Comparison of ENCODE assay signal across 17 mouse cellular contexts in the genomic region with DNA sequence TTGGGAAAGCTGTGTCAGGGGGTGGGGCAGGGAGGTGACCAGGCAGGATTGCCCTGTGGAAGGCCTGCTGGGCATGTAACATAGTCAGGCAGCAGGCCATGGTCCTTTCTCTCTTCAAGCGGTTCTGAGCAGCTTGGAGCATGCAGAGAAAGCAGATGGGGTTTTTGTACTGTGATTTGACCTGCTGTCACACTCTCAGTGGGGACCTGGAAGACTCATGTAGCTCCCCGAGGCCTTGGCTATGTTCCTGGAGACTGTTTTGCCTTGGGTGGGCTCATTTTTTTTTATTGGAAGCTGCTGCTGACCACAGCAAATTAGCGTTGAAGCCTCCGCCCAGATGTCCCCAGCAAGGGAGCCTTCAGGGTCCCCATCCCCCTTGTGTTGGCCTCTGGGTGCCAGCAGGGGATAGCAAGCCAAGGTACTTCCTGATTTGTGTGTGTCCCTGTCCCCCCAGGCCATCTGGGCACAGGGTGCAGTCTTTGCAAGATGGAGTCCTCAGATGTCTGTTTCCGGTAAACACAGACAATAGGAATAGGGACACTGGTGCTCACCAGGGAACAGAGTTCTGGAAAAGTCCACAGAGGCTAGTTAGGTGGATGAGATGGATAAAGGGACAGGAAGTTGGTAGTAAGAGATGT. TPM values are rescaled to one million over a fixed set of nuclear protein-coding genes. Genes with fewer than 3 reads are reported as not detected.
DNase-seq lines count a peak whose midpoint lies in the region; ATAC-seq and TF ChIP-seq lines count a peak whose summit lies in the region.
"Had no signal": no experiment of that assay in that cellular context is flagged by ENCODE, and none has a peak within 500 bp of the region (broad histone marks: within the 10 kb centered on the region; RNA-seq: fewer than 3 reads in every experiment).

No protein-coding gene starts in this region.

- WGBS in forebrain, embryonic 13.5 days, result 58% methylated on average over 5 of the region's 5 CpGs
- 71% methylated on average over 5 of the region's 5 CpGs for WGBS in forebrain, embryonic 10.5 days
- 27% methylated on average over 5 of the region's 5 CpGs for WGBS in neural tube, embryonic 13.5 days
- WGBS in forebrain, embryonic 16.5 days, result 49% methylated on average over 5 of the region's 5 CpGs
- 77% methylated on average over 5 of the region's 5 CpGs for WGBS in liver, postnatal 0 days (ENCODE audit: insufficient replicate concordance)

- no peaks in the 10 kb centered on the region for H3K27me3 ChIP-seq in forebrain, embryonic 13.5 days
- H3K27me3 ChIP-seq in forebrain, embryonic 10.5 days (ENCODE audit: poor library complexity, severe bottlenecking), result peaks cover 17% of the 10 kb centered on the region
- H3K27me3 ChIP-seq in neural tube, embryonic 13.5 days, result peaks cover 14% of the 10 kb centered on the region
- no peaks in the 10 kb centered on the region for H3K27me3 ChIP-seq in forebrain, embryonic 16.5 days (replicated peaks; ENCODE audit: control insufficient read depth, insufficient read depth, low read length)
- no peaks in the 10 kb centered on the region for H3K27me3 ChIP-seq in liver, postnatal 0 days (ENCODE audit: insufficient read depth, low read length)
- H3K27me3 ChIP-seq: CH12.LX; limb, embryonic 15.5 days; lung, embryonic 15.5 days had no signal

- no peak overlapping the region for H3K27ac ChIP-seq in forebrain, embryonic 13.5 days
- H3K27ac ChIP-seq in forebrain, embryonic 10.5 days, result no peak overlapping the region
- peak overlapping the region; percentile 39 for H3K27ac ChIP-seq in neural tube, embryonic 13.5 days (replicated peaks)
- H3K27ac ChIP-seq in forebrain, embryonic 16.5 days (ENCODE audit: low read length), result no peak overlapping the region
- no peak overlapping the region for H3K27ac ChIP-seq in liver, postnatal 0 days (ENCODE audit: low read depth)
- H3K27ac ChIP-seq: left cerebral cortex, adult 2 months; limb, embryonic 15.5 days; lung, embryonic 15.5 days had no signal

- DNase-seq in forebrain, embryonic 10.5 days (ENCODE audit: extremely low spot score, low spot score), result no peak
- DNase-seq in neural tube, embryonic 10.5 days (ENCODE audit: extremely low spot score, low spot score), result no peak
- DNase-seq in embryo, embryonic 10.5 days (ENCODE audit: low spot score), result no peak
- DNase-seq in testis, postnatal 10 days (ENCODE audit: low spot score), result no peak
- no peak for DNase-seq in liver, postnatal 0 days
- DNase-seq: gastrocnemius, postnatal 14 days; kidney, adult 9 months; thymus, adult 2 months had no signal

- peaks cover 15% of the 10 kb centered on the region for H3K4me1 ChIP-seq in forebrain, embryonic 13.5 days
- peaks cover 33% of the 10 kb centered on the region for H3K4me1 ChIP-seq in forebrain, embryonic 10.5 days
- peaks cover 17% of the 10 kb centered on the region; the same call in 1 of the 2 replicates for H3K4me1 ChIP-seq in neural tube, embryonic 13.5 days (replicated peaks)
- H3K4me1 ChIP-seq in forebrain, embryonic 16.5 days (replicated peaks; ENCODE audit: control insufficient read depth, insufficient read depth, low read length), result peaks cover 12% of the 10 kb centered on the region; the same call in 1 of the 2 replicates
- H3K4me1 ChIP-seq in liver, postnatal 0 days (ENCODE audit: insufficient read depth), result no peaks in the 10 kb centered on the region

- no peak for TF ChIP-seq CTCF in liver, postnatal 0 days (IDR thresholded peaks at IDR 0.05; ENCODE audit: low read depth)

- no peaks in the 10 kb centered on the region for H3K36me3 ChIP-seq in forebrain, embryonic 13.5 days (ENCODE audit: poor library complexity, severe bottlenecking)
- no peaks in the 10 kb centered on the region for H3K36me3 ChIP-seq in forebrain, embryonic 10.5 days (replicated peaks)
- H3K36me3 ChIP-seq in neural tube, embryonic 13.5 days, result no peaks in the 10 kb centered on the region
- H3K36me3 ChIP-seq in forebrain, embryonic 16.5 days (ENCODE audit: control insufficient read depth, insufficient read depth), result no peaks in the 10 kb centered on the region
- H3K36me3 ChIP-seq in liver, postnatal 0 days (replicated peaks; ENCODE audit: insufficient read depth, low read length), result no peaks in the 10 kb centered on the region
- H3K36me3 ChIP-seq: limb, embryonic 15.5 days; lung, embryonic 15.5 days had no signal

- TF ChIP-seq EP300 in liver, postnatal 0 days (IDR thresholded peaks at IDR 0.05; ENCODE audit: low read depth), result no peak

- peak; percentile 48 for ATAC-seq in forebrain, embryonic 13.5 days
- ATAC-seq in neural tube, embryonic 13.5 days (ENCODE audit: low read depth), result no peak
- ATAC-seq in forebrain, embryonic 16.5 days, result peak; percentile 61
- no peak for ATAC-seq in liver, postnatal 0 days

- H3K9me3 ChIP-seq in forebrain, embryonic 13.5 days (replicated peaks), result no peaks in the 10 kb centered on the region
- no peaks in the 10 kb centered on the region for H3K9me3 ChIP-seq in forebrain, embryonic 10.5 days
- no peaks in the 10 kb centered on the region for H3K9me3 ChIP-seq in neural tube, embryonic 13.5 days
- H3K9me3 ChIP-seq in forebrain, embryonic 16.5 days (ENCODE audit: control insufficient read depth, low read length), result no peaks in the 10 kb centered on the region
- H3K9me3 ChIP-seq in liver, postnatal 0 days (ENCODE audit: low read length), result no peaks in the 10 kb centered on the region
- H3K9me3 ChIP-seq: limb, embryonic 15.5 days; lung, embryonic 15.5 days had no signal

- no peak overlapping the region for H3K9ac ChIP-seq in forebrain, embryonic 13.5 days
- no peak overlapping the region for H3K9ac ChIP-seq in neural tube, embryonic 13.5 days
- H3K9ac ChIP-seq in forebrain, embryonic 16.5 days (replicated peaks; ENCODE audit: low read depth, low read length), result no peak overlapping the region
- H3K9ac ChIP-seq in liver, postnatal 0 days (replicated peaks), result no peak overlapping the region
- H3K9ac ChIP-seq: limb, embryonic 15.5 days; lung, embryonic 15.5 days had no signal

- H3K4me2 ChIP-seq in forebrain, embryonic 13.5 days, result no peak overlapping the region
- no peak overlapping the region for H3K4me2 ChIP-seq in neural tube, embryonic 13.5 days
- H3K4me2 ChIP-seq in forebrain, embryonic 16.5 days (ENCODE audit: low read length), result no peak overlapping the region
- no peak overlapping the region for H3K4me2 ChIP-seq in liver, postnatal 0 days (ENCODE audit: low read depth, low read length)
- H3K4me2 ChIP-seq: heart, embryonic 11.5 days; limb, embryonic 15.5 days; lung, embryonic 15.5 days had no signal

- no peak overlapping the region for H3K4me3 ChIP-seq in forebrain, embryonic 13.5 days
- H3K4me3 ChIP-seq in forebrain, embryonic 10.5 days, result no peak overlapping the region
- H3K4me3 ChIP-seq in neural tube, embryonic 13.5 days, result no peak overlapping the region
- no peak overlapping the region for H3K4me3 ChIP-seq in forebrain, embryonic 16.5 days (replicated peaks; ENCODE audit: low read length)
- no peak overlapping the region for H3K4me3 ChIP-seq in liver, postnatal 0 days (ENCODE audit: low read depth, low read length)
- H3K4me3 ChIP-seq: erythroblast, embryonic 14.5 days; left cerebral cortex, adult 2 months; limb, embryonic 15.5 days; lung, embryonic 15.5 days had no signal

RNA-seq across cellular contexts. Expression of a gene that starts 13.9 kb away (rescaled TPM):
- polyA plus RNA-seq in forebrain, embryonic 13.5 days (2015; fragmentation: Nextera tagmentation; extraction: Ambion mirVana), result 17.1 and 17.9 TPM in 2 replicates
- polyA plus RNA-seq in forebrain, embryonic 10.5 days (2016; fragmentation: Nextera tagmentation; extraction: Ambion mirVana), result 22.7 and 22.9 TPM in 2 replicates
- 21.3 and 24.2 TPM in 2 replicates for polyA plus RNA-seq in neural tube, embryonic 13.5 days (2015; fragmentation: Nextera tagmentation; extraction: Ambion mirVana)
- polyA plus RNA-seq in forebrain, embryonic 16.5 days (2015; fragmentation: Nextera tagmentation; extraction: Ambion mirVana), result 23.3 and 25.6 TPM in 2 replicates
- 6.2 and 7.2 TPM in 2 replicates for polyA plus RNA-seq in liver, postnatal 0 days (2015; fragmentation: Nextera tagmentation; extraction: Ambion mirVana)

RNA-seq across cellular contexts. Expression of a gene that starts 25.1 kb away (rescaled TPM):
- polyA plus RNA-seq in forebrain, embryonic 13.5 days (2015; fragmentation: Nextera tagmentation; extraction: Ambion mirVana), result 0.97 and 1.1 TPM in 2 replicates
- 0.46 and 0.97 TPM in 2 replicates for polyA plus RNA-seq in forebrain, embryonic 10.5 days (2016; fragmentation: Nextera tagmentation; extraction: Ambion mirVana)
- polyA plus RNA-seq in neural tube, embryonic 13.5 days (2015; fragmentation: Nextera tagmentation; extraction: Ambion mirVana), result 0.21 and 0.27 TPM in 2 replicates
- polyA plus RNA-seq in forebrain, embryonic 16.5 days (2015; fragmentation: Nextera tagmentation; extraction: Ambion mirVana), result 1.9 and 2.2 TPM in 2 replicates
- polyA plus RNA-seq in liver, postnatal 0 days (2015; fragmentation: Nextera tagmentation; extraction: Ambion mirVana), result 7.4 and 7.9 TPM in 2 replicates

RNA-seq across cellular contexts. Expression of a gene that starts 25.2 kb away (rescaled TPM):
- not detected in 2 replicates for polyA plus RNA-seq in forebrain, embryonic 13.5 days (2015; fragmentation: Nextera tagmentation; extraction: Ambion mirVana)
- polyA plus RNA-seq in forebrain, embryonic 10.5 days (2016; fragmentation: Nextera tagmentation; extraction: Ambion mirVana), result 0.30 TPM in 1 of 2 replicates, not detected in the other
- not detected in 2 replicates for polyA plus RNA-seq in neural tube, embryonic 13.5 days (2015; fragmentation: Nextera tagmentation; extraction: Ambion mirVana)
- not detected in 2 replicates for polyA plus RNA-seq in forebrain, embryonic 16.5 days (2015; fragmentation: Nextera tagmentation; extraction: Ambion mirVana)
- polyA plus RNA-seq in liver, postnatal 0 days (2015; fragmentation: Nextera tagmentation; extraction: Ambion mirVana), result 0.15 and 0.31 TPM in 2 replicates
- polyA plus RNA-seq: erythroblast, embryonic 14.5 days; limb, embryonic 15.5 days; lung, embryonic 15.5 days; thymus, adult 2 months had no signal

RNA-seq across cellular contexts. Expression of a gene that starts 34.9 kb away (rescaled TPM):
- polyA plus RNA-seq in forebrain, embryonic 13.5 days (2015; fragmentation: Nextera tagmentation; extraction: Ambion mirVana), result not detected in 2 replicates
- polyA plus RNA-seq in forebrain, embryonic 10.5 days (2016; fragmentation: Nextera tagmentation; extraction: Ambion mirVana), result not detected in 2 replicates
- polyA plus RNA-seq in neural tube, embryonic 13.5 days (2015; fragmentation: Nextera tagmentation; extraction: Ambion mirVana), result not detected in 2 replicates
- not detected in 2 replicates for polyA plus RNA-seq in forebrain, embryonic 16.5 days (2015; fragmentation: Nextera tagmentation; extraction: Ambion mirVana)
- not detected in 2 replicates for polyA plus RNA-seq in liver, postnatal 0 days (2015; fragmentation: Nextera tagmentation; extraction: Ambion mirVana)
- polyA plus RNA-seq: erythroblast, embryonic 14.5 days; heart, embryonic 11.5 days; limb, embryonic 15.5 days; lung, embryonic 15.5 days; thymus, adult 2 months had no signal

RNA-seq across cellular contexts. Expression of a gene that starts 48.1 kb away (rescaled TPM):
- polyA plus RNA-seq in forebrain, embryonic 13.5 days (2015; fragmentation: Nextera tagmentation; extraction: Ambion mirVana), result 1.2 and 1.3 TPM in 2 replicates
- polyA plus RNA-seq in forebrain, embryonic 10.5 days (2016; fragmentation: Nextera tagmentation; extraction: Ambion mirVana), result 1.2 and 1.7 TPM in 2 replicates
- polyA plus RNA-seq in neural tube, embryonic 13.5 days (2015; fragmentation: Nextera tagmentation; extraction: Ambion mirVana), result 1.9 and 3.5 TPM in 2 replicates
- polyA plus RNA-seq in forebrain, embryonic 16.5 days (2015; fragmentation: Nextera tagmentation; extraction: Ambion mirVana), result 2.2 and 2.7 TPM in 2 replicates
- polyA plus RNA-seq in liver, postnatal 0 days (2015; fragmentation: Nextera tagmentation; extraction: Ambion mirVana), result 5.5 TPM in 2 replicates
- polyA plus RNA-seq: erythroblast, embryonic 14.5 days had no signal

Comparison
In these comparisons a context has a peak if more than half of its experiments do, and no peak if none do; other contexts are left out.
1. ATAC-seq: peak in forebrain, embryonic 13.5 days (single experiment) and forebrain, embryonic 16.5 days (single experiment); none in neural tube, embryonic 13.5 days (single experiment) and liver, postnatal 0 days (single experiment).